Mouse (Mus musculus) cortical plate, adult 2 months (tissue): Measurements from ENCODE around the gene Ccdc27. TPM values are rescaled to one million over a fixed set of nuclear protein-coding genes. Genes with fewer than 3 reads are reported as not detected.

Experiments
- H3K27ac ChIP-seq: fragments of 200-500 bp; 2 replicates; pipeline ENCODE4 v1.5.1; 2012; ENCODE audit warnings: low read length, control low read depth, inconsistent platforms; ENCODE audit not compliant: insufficient read depth
- H3K4me1 ChIP-seq: fragments of 200-500 bp; 2 replicates; pipeline ENCODE4 v1.6.1; 2011; ENCODE audit warnings: low read length; ENCODE audit not compliant: control insufficient read depth, insufficient read depth
- H3K4me3 ChIP-seq: fragments of 200-500 bp; 2 replicates; pipeline ENCODE4 v1.5.1; 2011; ENCODE audit warnings: mild to moderate bottlenecking, low read length, control low read depth; ENCODE audit not compliant: insufficient read depth
- CTCF ChIP-seq: fragments of 200-500 bp; IDR thresholded peaks from 2 replicates; pipeline ENCODE4 v1.5.1; 2011; ENCODE audit warnings: mild to moderate bottlenecking, control low read depth, low read length; ENCODE audit not compliant: insufficient read depth; ENCODE audit errors: extremely low read depth
- POLR2A ChIP-seq: fragments of 200-500 bp; IDR thresholded peaks from 2 replicates; pipeline ENCODE4 v1.6.1; 2011; ENCODE audit warnings: mild to moderate bottlenecking, low read length, control low read depth; ENCODE audit not compliant: insufficient read depth; ENCODE audit errors: extremely low read depth
- polyA plus RNA-seq: library from polyadenylated mRNA; depleted of rRNA; stranded (reverse); fragments of >200 nt; gene quantifications from 2 replicates; pipeline ENCODE4 v1.2.3, GENCODE M21; 2012

Gene Ccdc27
- polyA plus RNA-seq, 1 experiment = not detected

- H3K4me1 ChIP-seq = no peaks in the 10 kb centered on the region
- no peak overlapping the region for H3K27ac ChIP-seq
- no peak overlapping the region for H3K4me3 ChIP-seq
- no peak for TF ChIP-seq POLR2A
- peak; percentile 96 for TF ChIP-seq CTCF
Observed at GRCm38 (mm10) chr4:154064827-154065773, 22.6 kb upstream of the Ccdc27 start.

- TF ChIP-seq CTCF (no peak), POLR2A (no peak)
- Histone ChIP-seq H3K4me1 (no peaks in the 10 kb centered on the region), H3K4me3 (no peak overlapping the region), H3K27ac (no peak overlapping the region)
Observed at GRCm38 (mm10) chr4:154057696-154058095, 15.2 kb upstream of the Ccdc27 start.

DNA sequence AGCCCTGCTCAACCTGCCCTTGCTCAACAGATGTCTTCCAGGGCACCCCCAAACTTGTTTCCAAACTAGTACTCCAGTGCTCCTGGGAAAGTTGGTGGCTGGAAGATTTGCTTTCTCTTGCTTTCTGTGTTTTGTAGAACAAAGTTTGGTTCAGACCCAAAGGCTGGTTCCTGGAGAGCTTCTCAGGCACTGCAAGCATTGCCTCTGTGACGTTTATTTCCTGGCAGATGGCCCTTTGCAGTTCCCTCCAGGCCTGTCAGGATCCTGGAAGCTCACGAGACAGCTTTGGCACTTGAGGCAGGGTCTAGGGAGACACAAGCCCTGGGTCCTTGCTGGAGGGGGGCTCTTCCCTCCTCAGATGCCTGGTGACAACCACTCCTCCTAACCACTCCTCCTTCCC, 14.2 kb upstream of the Ccdc27 start:
- Histone ChIP-seq H3K27ac (no peak overlapping the region), H3K4me1 (no peaks in the 10 kb centered on the region), H3K4me3 (no peak overlapping the region)
- TF ChIP-seq POLR2A (no peak), CTCF (no peak)

GRCm38 (mm10) chr4:154056046-154056445, 13.6 kb upstream of the Ccdc27 start:
- Histone ChIP-seq H3K27ac (no peak overlapping the region), H3K4me1 (no peaks in the 10 kb centered on the region), H3K4me3 (no peak overlapping the region)
- TF ChIP-seq CTCF (no peak), POLR2A (no peak)

- Histone ChIP-seq H3K27ac (no peak overlapping the region), H3K4me3 (no peak overlapping the region), H3K4me1 (no peaks in the 10 kb centered on the region)
- no peak for TF ChIP-seq POLR2A
- no peak for TF ChIP-seq CTCF
Observed at GRCm38 (mm10) chr4:154055482-154055881, 13.0 kb upstream of the Ccdc27 start.

DNA sequence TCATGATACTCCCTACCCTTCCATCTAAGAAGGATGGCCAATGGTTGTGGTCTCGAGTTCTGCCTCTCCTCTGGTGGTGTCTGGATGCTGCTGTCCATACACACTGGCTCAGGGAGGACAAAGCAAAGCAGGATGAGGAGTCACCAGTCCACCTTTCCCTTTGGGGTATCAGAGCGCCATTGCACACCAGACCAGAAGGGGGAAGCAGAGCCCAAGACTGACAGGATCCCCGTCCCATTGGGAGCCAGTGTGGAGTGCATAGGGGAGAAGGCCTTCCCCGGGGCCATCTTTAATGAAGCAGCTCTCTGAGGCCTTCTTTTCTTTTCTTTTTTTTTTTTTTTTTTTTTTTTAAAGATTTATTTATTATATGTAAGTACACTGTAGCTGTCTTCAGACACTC, 10.6 kb upstream of the Ccdc27 start:
- Histone ChIP-seq H3K4me3 (no peak overlapping the region), H3K27ac (no peak overlapping the region), H3K4me1 (no peaks in the 10 kb centered on the region)
- TF ChIP-seq CTCF (peak; percentile 29; the same call in 1 of the 2 replicates), POLR2A (no peak)

DNA sequence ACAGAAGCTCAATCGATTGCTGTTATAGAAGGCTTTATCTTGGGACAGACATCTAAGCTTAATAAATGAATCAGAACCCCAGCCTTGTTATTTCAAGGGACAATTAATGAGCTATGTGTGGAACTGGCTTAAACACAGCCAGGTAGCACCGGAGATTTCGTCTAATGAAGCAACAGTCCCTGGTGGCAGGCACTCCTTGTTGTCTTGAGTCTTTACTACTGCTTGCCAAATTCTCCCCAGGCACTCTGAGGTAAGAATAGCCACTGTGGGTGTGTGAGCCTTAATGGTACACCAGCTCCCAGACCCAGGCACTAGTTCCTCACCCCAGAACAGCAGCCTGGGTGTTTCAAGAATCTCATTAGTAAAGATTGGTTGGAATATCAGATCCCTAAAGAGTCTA, 8.9 kb upstream of the Ccdc27 start:
- TF ChIP-seq CTCF = no peak
- no peak for TF ChIP-seq POLR2A
- no peak overlapping the region for H3K27ac ChIP-seq
- H3K4me3 ChIP-seq = no peak overlapping the region
- H3K4me1 ChIP-seq = no peaks in the 10 kb centered on the region

GRCm38 (mm10) chr4:154045837-154046236, 3.4 kb upstream of the Ccdc27 start:
- H3K4me3 ChIP-seq = no peak overlapping the region
- TF ChIP-seq POLR2A = no peak
- no peak for TF ChIP-seq CTCF
- H3K27ac ChIP-seq = no peak overlapping the region
- no peaks in the 10 kb centered on the region for H3K4me1 ChIP-seq

GRCm38 (mm10) chr4:154037123-154037522, 5.4 kb downstream of the Ccdc27 start:
- Histone ChIP-seq H3K4me1 (no peaks in the 10 kb centered on the region), H3K27ac (no peak overlapping the region), H3K4me3 (no peak overlapping the region)
- TF ChIP-seq POLR2A = no peak
- no peak for TF ChIP-seq CTCF

DNA sequence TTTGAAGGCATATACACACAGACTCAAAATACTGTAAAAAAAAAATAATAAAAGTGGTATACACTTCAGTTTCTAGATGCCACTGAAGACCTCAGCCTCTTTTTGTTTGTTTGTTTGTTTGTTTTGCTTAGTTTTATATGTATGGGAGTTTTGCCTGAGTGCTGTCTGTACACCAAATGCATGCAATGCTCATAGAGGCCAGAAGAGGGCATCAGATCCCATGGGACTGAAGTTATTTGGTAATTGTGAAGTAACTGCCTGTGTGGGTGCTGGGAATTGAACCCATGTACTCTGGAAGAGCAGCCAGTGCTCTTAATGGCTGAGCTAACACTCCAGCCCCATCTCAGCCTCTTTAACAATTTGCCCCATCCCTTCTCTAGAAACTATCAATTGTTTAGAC, 13.8 kb downstream of the Ccdc27 start:
- Histone ChIP-seq H3K27ac (no peak overlapping the region), H3K4me3 (no peak overlapping the region), H3K4me1 (peaks cover 6% of the 10 kb centered on the region)
- peak; percentile 34; the same call in 1 of the 2 replicates for TF ChIP-seq CTCF
- no peak for TF ChIP-seq POLR2A

- H3K4me1 ChIP-seq = peaks cover 8% of the 10 kb centered on the region
- H3K27ac ChIP-seq = no peak overlapping the region
- TF ChIP-seq POLR2A (no peak), CTCF (no peak)
- no peak overlapping the region for H3K4me3 ChIP-seq
Observed at GRCm38 (mm10) chr4:154028066-154028465, 14.4 kb downstream of the Ccdc27 start.
